ENCODE assay signal across 24 mouse cellular contexts in the genomic region with DNA sequence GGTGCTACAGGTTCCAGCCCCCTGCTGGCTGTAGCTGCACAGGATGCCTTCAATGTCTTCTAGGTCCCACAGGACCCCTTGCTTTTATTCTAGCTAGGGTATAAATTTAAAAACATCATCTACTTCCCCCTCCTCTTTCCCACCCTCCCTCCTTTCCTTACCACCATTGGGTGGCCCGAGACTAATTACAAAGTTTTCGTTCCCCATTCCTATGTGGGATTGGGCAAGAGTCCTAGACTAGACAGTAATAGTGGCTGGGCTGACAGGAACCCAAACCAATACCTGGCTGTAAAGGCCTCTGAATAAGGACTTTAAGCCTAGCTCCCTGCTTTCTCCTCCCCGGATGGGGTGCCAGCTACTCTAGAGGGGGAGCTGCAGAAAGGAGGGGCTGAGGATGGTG. TPM values are rescaled to one million over a fixed set of nuclear protein-coding genes. Genes with fewer than 3 reads are reported as not detected.
A peak's percentile ranks its signal among the peaks of the same experiment; 100 is the strongest.
DNase-seq lines count a peak whose midpoint lies in the region; ATAC-seq and TF ChIP-seq lines count a peak whose summit lies in the region.
"Had no signal": no experiment of that assay in that cellular context is flagged by ENCODE, and none has a peak within 500 bp of the region (broad histone marks: within the 10 kb centered on the region; RNA-seq: fewer than 3 reads in every experiment).

No protein-coding gene starts in this region.

- 90% methylated on average over 3 of the region's 3 CpGs for WGBS in intestine, embryonic 16.5 days
- 93% methylated on average over 3 of the region's 3 CpGs for WGBS in intestine, embryonic 15.5 days
- 82% methylated on average over 3 of the region's 3 CpGs for WGBS in lung, embryonic 16.5 days
- 78% methylated on average over 3 of the region's 3 CpGs for WGBS in stomach, postnatal 0 days
- WGBS in midbrain, embryonic 15.5 days: 90% methylated on average over 3 of the region's 3 CpGs

- no peaks in the 10 kb centered on the region for H3K9me3 ChIP-seq in intestine, embryonic 16.5 days (ENCODE audit: control insufficient read depth, low read length)
- no peaks in the 10 kb centered on the region for H3K9me3 ChIP-seq in intestine, embryonic 15.5 days
- H3K9me3 ChIP-seq in lung, embryonic 16.5 days (ENCODE audit: control insufficient read depth, low read length): no peaks in the 10 kb centered on the region
- no peaks in the 10 kb centered on the region for H3K9me3 ChIP-seq in stomach, postnatal 0 days (ENCODE audit: control insufficient read depth, low read length)
- no peaks in the 10 kb centered on the region for H3K9me3 ChIP-seq in midbrain, embryonic 15.5 days
- H3K9me3 ChIP-seq: embryonic facial prominence, embryonic 15.5 days; forebrain, embryonic 10.5 days; heart, embryonic 10.5 days; hindbrain, embryonic 12.5 days had no signal

- no peaks in the 10 kb centered on the region; the same call in 1 of the 2 replicates for H3K4me1 ChIP-seq in intestine, embryonic 16.5 days (ENCODE audit: control insufficient read depth, insufficient read depth, low read length)
- H3K4me1 ChIP-seq in intestine, embryonic 15.5 days (replicated peaks): 0 out of 2 replicates have a peak, but pooled peaks cover 4% of the 10 kb centered on the region
- H3K4me1 ChIP-seq in lung, embryonic 16.5 days (replicated peaks; ENCODE audit: control insufficient read depth, insufficient read depth, low read length): no peaks in the 10 kb centered on the region; the same call in 1 of the 2 replicates
- H3K4me1 ChIP-seq in stomach, postnatal 0 days (replicated peaks; ENCODE audit: control insufficient read depth, insufficient read depth): no peaks in the 10 kb centered on the region
- peaks cover 6% of the 10 kb centered on the region; the same call in 1 of the 2 replicates for H3K4me1 ChIP-seq in midbrain, embryonic 15.5 days

- H3K36me3 ChIP-seq in intestine, embryonic 16.5 days (ENCODE audit: control insufficient read depth, insufficient read depth, low read length): peaks cover 12% of the 10 kb centered on the region; the same call in 1 of the 2 replicates
- H3K36me3 ChIP-seq in intestine, embryonic 15.5 days: peaks cover 9% of the 10 kb centered on the region
- H3K36me3 ChIP-seq in lung, embryonic 16.5 days (ENCODE audit: control insufficient read depth, insufficient read depth, low read length): peaks cover 25% of the 10 kb centered on the region
- H3K36me3 ChIP-seq in stomach, postnatal 0 days (ENCODE audit: control insufficient read depth, insufficient read depth, low read length): peaks cover 5% of the 10 kb centered on the region; the same call in 1 of the 2 replicates
- no peaks in the 10 kb centered on the region for H3K36me3 ChIP-seq in midbrain, embryonic 15.5 days (replicated peaks)
- H3K36me3 ChIP-seq: hindbrain, embryonic 12.5 days had no signal

- ATAC-seq in intestine, embryonic 16.5 days: no peak
- ATAC-seq in intestine, embryonic 15.5 days: no peak
- ATAC-seq in lung, embryonic 16.5 days (ENCODE audit: low read depth): peak; percentile 16; the same call in 1 of the 2 replicates
- peak; percentile 78 for ATAC-seq in megakaryocyte, adult 5-6 weeks (ENCODE audit: poor library complexity, severe bottlenecking)
- ATAC-seq in stomach, postnatal 0 days (ENCODE audit: low FRiP score, low TSS enrichment): no peak
- ATAC-seq in midbrain, embryonic 15.5 days (replicated peaks): no peak
- ATAC-seq: activated CD4-positive, CD25-positive, alpha-beta regulatory T cell, adult 4 months; forebrain, embryonic 14.5 days; Patski had no signal

- peak overlapping the region; percentile 2; the same call in 1 of the 2 replicates for H3K27ac ChIP-seq in intestine, embryonic 16.5 days (ENCODE audit: low read length)
- no peak overlapping the region for H3K27ac ChIP-seq in intestine, embryonic 15.5 days
- H3K27ac ChIP-seq in lung, embryonic 16.5 days (ENCODE audit: low read length): no peak overlapping the region
- H3K27ac ChIP-seq in stomach, postnatal 0 days (replicated peaks): no peak overlapping the region
- H3K27ac ChIP-seq in midbrain, embryonic 15.5 days: no peak overlapping the region
- H3K27ac ChIP-seq: embryonic facial prominence, embryonic 15.5 days; forebrain, embryonic 10.5 days; heart, embryonic 10.5 days; hindbrain, embryonic 12.5 days had no signal

- H3K4me3 ChIP-seq in intestine, embryonic 16.5 days (ENCODE audit: low read length): no peak overlapping the region
- H3K4me3 ChIP-seq in intestine, embryonic 15.5 days (replicated peaks): no peak overlapping the region
- H3K4me3 ChIP-seq in lung, embryonic 16.5 days (ENCODE audit: low read length): no peak overlapping the region
- H3K4me3 ChIP-seq in stomach, postnatal 0 days (ENCODE audit: low read depth, low read length): no peak overlapping the region
- no peak overlapping the region for H3K4me3 ChIP-seq in midbrain, embryonic 15.5 days
- H3K4me3 ChIP-seq: embryonic facial prominence, embryonic 15.5 days; erythroblast, embryonic 14.5 days; forebrain, embryonic 10.5 days; heart, embryonic 10.5 days; hindbrain, embryonic 12.5 days had no signal

- no peak overlapping the region for H3K9ac ChIP-seq in intestine, embryonic 16.5 days (ENCODE audit: low read depth, low read length)
- no peak overlapping the region for H3K9ac ChIP-seq in intestine, embryonic 15.5 days
- no peak overlapping the region for H3K9ac ChIP-seq in lung, embryonic 16.5 days (ENCODE audit: low read length)
- no peak overlapping the region for H3K9ac ChIP-seq in stomach, postnatal 0 days (ENCODE audit: low read length)
- H3K9ac ChIP-seq in midbrain, embryonic 15.5 days: no peak overlapping the region
- H3K9ac ChIP-seq: embryonic facial prominence, embryonic 15.5 days; hindbrain, embryonic 12.5 days had no signal

- no peak overlapping the region for H3K4me2 ChIP-seq in intestine, embryonic 16.5 days (ENCODE audit: low read depth, low read length)
- H3K4me2 ChIP-seq in intestine, embryonic 15.5 days (replicated peaks): no peak overlapping the region
- H3K4me2 ChIP-seq in lung, embryonic 16.5 days (ENCODE audit: low read depth, low read length): no peak overlapping the region
- H3K4me2 ChIP-seq in stomach, postnatal 0 days (replicated peaks; ENCODE audit: low read depth): no peak overlapping the region
- H3K4me2 ChIP-seq in midbrain, embryonic 15.5 days: no peak overlapping the region
- H3K4me2 ChIP-seq: embryonic facial prominence, embryonic 15.5 days; hindbrain, embryonic 12.5 days had no signal

- no peak for TF ChIP-seq EP300 in stomach, postnatal 0 days (optimal IDR thresholded peaks at IDR 0.05)

- no peaks in the 10 kb centered on the region for H3K27me3 ChIP-seq in intestine, embryonic 16.5 days (replicated peaks; ENCODE audit: control insufficient read depth, insufficient read depth, low read length)
- H3K27me3 ChIP-seq in intestine, embryonic 15.5 days (replicated peaks): no peaks in the 10 kb centered on the region
- no peaks in the 10 kb centered on the region for H3K27me3 ChIP-seq in lung, embryonic 16.5 days (ENCODE audit: control insufficient read depth, insufficient read depth, low read depth, low read length)
- no peaks in the 10 kb centered on the region for H3K27me3 ChIP-seq in stomach, postnatal 0 days (ENCODE audit: control insufficient read depth, insufficient read depth, low read length)
- H3K27me3 ChIP-seq in midbrain, embryonic 15.5 days (replicated peaks): no peaks in the 10 kb centered on the region
- H3K27me3 ChIP-seq: embryonic facial prominence, embryonic 15.5 days; hindbrain, embryonic 12.5 days; Patski had no signal

- DNase-seq in lung, postnatal 10 days: no peak
- DNase-seq in stomach, postnatal 0 days (ENCODE audit: low spot score): no peak
- DNase-seq in cerebellum, adult 8-10 months: no peak
- DNase-seq: adrenal gland, postnatal 14 days; cerebellum, adult 11-12 months; cerebellum, adult 9-11 months; embryo, embryonic 11 days; gastrocnemius, postnatal 36 days; heart, adult 18-20 months; heart, postnatal 10 days; heart, postnatal 4 days had no signal

- TF ChIP-seq CTCF in stomach, postnatal 0 days (IDR thresholded peaks at IDR 0.05; ENCODE audit: low read depth): peak; percentile 18; the same call in 1 of the 2 replicates

RNA-seq across cellular contexts. Expression of gene F11r, which starts 25.8 kb away (rescaled TPM):
- polyA plus RNA-seq in intestine, embryonic 16.5 days (2015; fragmentation: Nextera tagmentation; extraction: Ambion mirVana): 101 and 108 TPM in 2 replicates
- 88.1 and 100 TPM in 2 replicates for polyA plus RNA-seq in intestine, embryonic 15.5 days (2015; fragmentation: Nextera tagmentation; extraction: Ambion mirVana)
- 134 and 145 TPM in 2 replicates for polyA plus RNA-seq in lung, embryonic 16.5 days (2015; fragmentation: Nextera tagmentation; extraction: Ambion mirVana)
- 0.33 and 0.59 TPM in 2 replicates for total RNA-seq in megakaryocyte, adult 5-6 weeks (2015)
- total RNA-seq in megakaryocyte, adult 5-6 weeks (2017): not detected in 2 replicates
- 95.8 and 113 TPM in 2 replicates for polyA plus RNA-seq in stomach, postnatal 0 days (2015; fragmentation: Nextera tagmentation; extraction: Ambion mirVana)
- 9.4 and 11.8 TPM in 2 replicates for polyA plus RNA-seq in midbrain, embryonic 15.5 days (2015; fragmentation: Nextera tagmentation; extraction: Ambion mirVana)
- polyA plus RNA-seq: erythroblast, embryonic 14.5 days had no signal

RNA-seq across cellular contexts. Expression of gene Alyref2, which starts 40.1 kb away (rescaled TPM):
- 11.1 and 11.2 TPM in 2 replicates for polyA plus RNA-seq in intestine, embryonic 16.5 days (2015; fragmentation: Nextera tagmentation; extraction: Ambion mirVana)
- 12.0 and 12.2 TPM in 2 replicates for polyA plus RNA-seq in intestine, embryonic 15.5 days (2015; fragmentation: Nextera tagmentation; extraction: Ambion mirVana)
- 11.8 and 13.6 TPM in 2 replicates for polyA plus RNA-seq in lung, embryonic 16.5 days (2015; fragmentation: Nextera tagmentation; extraction: Ambion mirVana)
- 8.7 and 11.4 TPM in 2 replicates for total RNA-seq in megakaryocyte, adult 5-6 weeks (2015)
- total RNA-seq in megakaryocyte, adult 5-6 weeks (2017): 12.7 and 13.2 TPM in 2 replicates
- 11.1 and 11.2 TPM in 2 replicates for polyA plus RNA-seq in stomach, postnatal 0 days (2015; fragmentation: Nextera tagmentation; extraction: Ambion mirVana)
- polyA plus RNA-seq in midbrain, embryonic 15.5 days (2015; fragmentation: Nextera tagmentation; extraction: Ambion mirVana): 33.1 and 34.3 TPM in 2 replicates

RNA-seq across cellular contexts. Expression of gene Tstd1, which starts 44.5 kb away (rescaled TPM):
- polyA plus RNA-seq in intestine, embryonic 16.5 days (2015; fragmentation: Nextera tagmentation; extraction: Ambion mirVana): 5.3 and 5.6 TPM in 2 replicates
- 3.3 and 3.8 TPM in 2 replicates for polyA plus RNA-seq in intestine, embryonic 15.5 days (2015; fragmentation: Nextera tagmentation; extraction: Ambion mirVana)
- 5.9 and 8.4 TPM in 2 replicates for polyA plus RNA-seq in lung, embryonic 16.5 days (2015; fragmentation: Nextera tagmentation; extraction: Ambion mirVana)
- total RNA-seq in megakaryocyte, adult 5-6 weeks (2015): 3.8 and 4.1 TPM in 2 replicates
- 0.61 and 5.1 TPM in 2 replicates for total RNA-seq in megakaryocyte, adult 5-6 weeks (2017)
- polyA plus RNA-seq in stomach, postnatal 0 days (2015; fragmentation: Nextera tagmentation; extraction: Ambion mirVana): 3.7 and 3.8 TPM in 2 replicates
- 8.4 and 8.8 TPM in 2 replicates for polyA plus RNA-seq in midbrain, embryonic 15.5 days (2015; fragmentation: Nextera tagmentation; extraction: Ambion mirVana)
- polyA plus RNA-seq: erythroblast, embryonic 14.5 days had no signal

RNA-seq across cellular contexts. Expression of gene Usf1, which starts 52.0 kb away (rescaled TPM):
- 54.6 and 58.1 TPM in 2 replicates for polyA plus RNA-seq in intestine, embryonic 16.5 days (2015; fragmentation: Nextera tagmentation; extraction: Ambion mirVana)
- 62.1 and 62.5 TPM in 2 replicates for polyA plus RNA-seq in intestine, embryonic 15.5 days (2015; fragmentation: Nextera tagmentation; extraction: Ambion mirVana)
- polyA plus RNA-seq in lung, embryonic 16.5 days (2015; fragmentation: Nextera tagmentation; extraction: Ambion mirVana): 73.6 and 81.7 TPM in 2 replicates
- total RNA-seq in megakaryocyte, adult 5-6 weeks (2015): 23.0 and 27.0 TPM in 2 replicates
- 76.7 and 80.1 TPM in 2 replicates for total RNA-seq in megakaryocyte, adult 5-6 weeks (2017)
- polyA plus RNA-seq in stomach, postnatal 0 days (2015; fragmentation: Nextera tagmentation; extraction: Ambion mirVana): 39.1 and 41.6 TPM in 2 replicates
- 205 and 216 TPM in 2 replicates for polyA plus RNA-seq in midbrain, embryonic 15.5 days (2015; fragmentation: Nextera tagmentation; extraction: Ambion mirVana)

Comparison
In these comparisons a context has a peak if more than half of its experiments do, and no peak if none do; other contexts are left out.
1. ATAC-seq: peak in lung, embryonic 16.5 days (single experiment) and megakaryocyte, adult 5-6 weeks (single experiment); none in intestine, embryonic 16.5 days (single experiment), intestine, embryonic 15.5 days (single experiment), stomach, postnatal 0 days (single experiment) and midbrain, embryonic 15.5 days (single experiment).